Mouse (Mus musculus) retina, postnatal 7 days (tissue): Measurements from ENCODE around the gene Fam122c.

Source experiments
- DNase-seq: peaks from one replicate; pipeline ENCODE4 v3.0.0-alpha.2; 2012; ENCODE audit warnings: low read depth, low spot score

The Fam122c gene

GRCm38 (mm10) chrX:53370366-53370740 is 97.1 kb downstream of the Fam122c start, which contains the start of gene Mospd1:
Mospd1 (minus strand) TSS chrX:53370502.
- DNase-seq: peak; percentile 56
